Mouse (Mus musculus): ENCODE measurements around the gene Nifk.

DNA sequence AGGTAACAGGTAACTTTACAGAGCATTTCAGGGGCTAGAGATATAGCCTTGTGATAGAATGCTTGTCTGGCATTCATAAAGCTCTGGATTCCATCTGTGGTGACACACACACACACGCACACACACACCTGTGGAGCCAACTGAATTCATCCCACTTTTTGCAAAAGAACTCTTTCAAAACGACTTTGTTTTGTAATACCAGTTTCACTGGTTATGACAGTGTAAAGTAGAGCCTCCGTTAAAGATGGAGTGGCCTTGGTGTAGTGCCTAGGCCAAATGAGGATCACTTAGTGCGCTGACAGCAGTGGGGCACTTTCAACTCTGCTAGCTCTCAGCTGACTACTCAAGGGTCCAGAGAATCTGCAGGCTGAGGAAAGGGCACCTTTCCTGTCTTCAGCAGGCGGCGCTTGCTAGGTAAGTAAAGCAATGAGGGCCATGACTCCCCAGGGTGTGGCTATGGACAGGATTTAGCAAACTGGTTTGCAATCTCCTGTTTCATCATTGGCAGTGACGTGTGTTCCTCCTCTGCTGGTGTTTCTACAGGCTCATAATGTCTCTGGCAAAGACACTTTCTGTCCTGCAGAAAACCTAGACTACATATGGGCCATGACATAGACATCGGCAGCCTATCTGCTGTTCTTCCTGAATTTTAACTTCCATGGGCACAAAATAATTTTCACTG, 58.6 kb downstream of the Nifk start:
- TF ChIP-seq POLR2A (IDR thresholded peaks at IDR 0.05; ENCODE audit: low read depth, low read length) (no peak), CTCF (IDR thresholded peaks at IDR 0.05; ENCODE audit: borderline replicate concordance, insufficient read depth, low read length) (no peak)

Data from embryonic fibroblast, embryonic 13.5 days (primary cell).